Mouse (Mus musculus): ENCODE measurements around the gene Dph2. TPM values are rescaled to one million over a fixed set of nuclear protein-coding genes. Genes with fewer than 3 reads are reported as not detected.

The Dph2 gene
- total RNA-seq, 2 experiments from 2014 or later, result 10.1 to 12.1 TPM

DNA sequence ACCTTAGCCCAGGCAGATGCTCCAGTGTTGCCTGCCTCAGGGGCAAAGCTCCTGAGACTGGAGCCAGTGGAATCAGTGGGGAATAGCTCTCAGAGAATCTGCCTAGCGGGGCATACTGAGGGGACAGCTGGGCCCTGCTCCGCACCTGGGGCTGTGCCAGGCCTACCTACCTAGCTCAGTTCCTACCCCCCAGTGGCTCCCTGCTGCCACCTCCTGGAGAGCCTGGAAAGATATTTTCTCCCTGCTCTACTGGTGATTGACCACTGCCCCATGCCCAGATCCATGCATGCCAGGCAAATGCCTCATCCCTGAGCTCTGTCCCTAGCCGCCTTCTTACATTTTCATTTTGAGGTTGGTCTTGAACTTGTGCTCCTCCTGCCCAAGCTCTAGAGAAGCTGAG, 33.0 kb downstream of the Dph2 start:
- no peak overlapping the region for H3K4me3 ChIP-seq
- peak; percentile 65 to 82 for DNase-seq (ENCODE audit: low spot score in 2 of 2)
- peak; percentile 84 for TF ChIP-seq CTCF (conservative IDR thresholded peaks at IDR 0.05)
- peak overlapping the region; percentile 36; the same call in 1 of the 2 replicates for H3K27ac ChIP-seq

DNA sequence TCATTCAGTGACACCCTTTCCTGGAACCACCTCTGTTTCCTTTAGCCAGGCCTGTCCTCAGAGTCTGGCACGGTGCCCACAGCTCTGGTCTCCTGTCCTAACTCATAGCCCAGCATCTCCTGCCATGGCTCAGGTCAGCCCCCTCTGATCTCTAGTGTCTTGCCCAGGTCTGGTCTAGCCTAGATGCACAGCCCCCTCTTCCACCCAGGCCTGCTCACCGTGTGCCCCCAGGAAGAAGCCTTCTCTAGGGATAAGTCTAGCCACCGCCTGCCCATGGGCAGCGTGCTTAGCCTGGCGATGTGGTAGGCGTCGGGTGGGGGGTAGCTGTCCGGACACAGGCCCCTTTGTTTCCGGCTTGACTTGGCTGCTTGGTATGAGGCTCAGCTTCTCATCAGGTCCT, 36.7 kb downstream of the Dph2 start:
- Histone ChIP-seq H3K4me3 (no peak overlapping the region), H3K27ac (peak overlapping the region; percentile 75)
- no peak for TF ChIP-seq CTCF (conservative IDR thresholded peaks at IDR 0.05)
- peak; percentile 46 to 47 for DNase-seq (ENCODE audit: low spot score in 2 of 2)

DNA sequence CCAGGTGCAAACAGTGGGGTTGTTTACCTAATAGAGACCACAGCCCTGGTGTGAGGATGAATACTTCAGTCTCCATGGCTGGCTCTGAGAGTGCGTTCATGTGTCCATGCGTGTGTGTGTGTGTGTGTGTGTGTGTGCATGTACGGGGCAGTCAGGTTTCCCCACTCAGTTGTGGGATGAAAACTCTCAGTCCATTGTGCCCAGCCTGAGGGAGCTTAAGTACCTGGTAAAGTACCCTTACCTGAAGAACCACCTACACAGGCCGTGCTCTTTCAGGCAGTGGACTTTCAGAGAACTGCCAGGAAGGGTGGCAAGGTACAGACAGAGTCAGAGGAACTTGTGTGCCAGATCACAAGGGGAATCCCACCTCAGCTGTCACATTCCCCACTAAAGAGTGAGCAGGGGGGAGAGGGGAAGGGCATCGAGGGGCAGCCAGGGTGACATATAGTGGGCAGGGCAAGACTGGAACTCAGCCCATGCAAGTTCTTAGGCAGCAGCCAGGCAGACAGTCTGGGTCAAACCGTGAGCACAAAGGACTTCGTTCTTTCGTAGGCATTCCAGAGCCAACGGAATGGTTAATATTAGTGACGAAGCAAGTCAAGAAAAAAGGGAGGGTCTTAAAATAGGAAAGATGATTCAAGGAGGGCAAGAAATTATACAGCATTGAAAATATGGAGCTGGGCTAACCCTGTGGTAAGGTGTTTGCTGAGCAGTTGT, 39.5 kb downstream of the Dph2 start:
- no peak for TF ChIP-seq CTCF (conservative IDR thresholded peaks at IDR 0.05)
- no peak overlapping the region for H3K4me3 ChIP-seq
- peak overlapping the region; percentile 75; the same call in 1 of the 2 replicates for H3K27ac ChIP-seq
- no peak for DNase-seq (ENCODE audit: low spot score in 2 of 2)

DNA sequence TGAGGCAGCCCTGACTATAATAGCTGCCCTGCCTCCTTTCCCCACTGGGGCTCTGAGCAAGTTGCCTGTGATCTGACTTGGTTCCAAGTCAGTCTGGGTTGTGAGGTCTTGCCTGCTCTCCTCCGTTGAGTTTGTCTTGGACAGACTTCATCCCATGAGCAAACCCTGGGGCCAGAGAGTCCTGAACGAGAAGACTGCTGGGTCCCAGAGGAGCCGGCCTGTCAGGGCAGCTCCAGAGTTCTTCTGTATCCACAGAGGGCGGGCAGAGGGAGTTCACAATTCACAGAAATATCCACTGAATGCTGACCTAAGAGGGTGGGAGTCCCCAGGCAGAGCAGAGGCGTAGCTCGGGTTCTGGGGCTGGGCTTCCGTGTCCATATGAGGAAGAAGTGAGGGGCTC, 41.0 kb downstream of the Dph2 start:
- H3K27ac ChIP-seq, result peak overlapping the region; percentile 71

DNA sequence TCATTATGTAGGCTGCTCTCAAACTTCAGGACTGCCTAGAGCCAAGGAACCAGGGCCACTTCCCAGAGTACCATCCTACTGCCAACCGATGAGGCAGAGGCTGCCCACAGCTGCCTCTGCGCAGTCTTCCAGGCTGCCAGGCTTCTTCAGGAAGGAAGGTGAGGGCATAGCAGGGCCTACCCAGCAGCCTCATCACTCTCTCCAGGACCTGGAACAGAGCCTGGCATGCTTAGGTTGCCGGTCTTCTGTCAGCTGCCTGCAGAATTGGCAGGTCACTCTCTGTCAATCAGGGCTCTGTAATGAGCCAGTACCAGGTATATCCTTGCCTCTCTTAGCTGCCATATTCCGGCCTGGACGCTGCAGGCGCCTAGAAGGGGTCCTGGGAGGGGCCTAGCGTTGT, 41.7 kb downstream of the Dph2 start:
- TF ChIP-seq CTCF (conservative IDR thresholded peaks at IDR 0.05), result no peak
- Histone ChIP-seq H3K4me3 (peak overlapping the region; percentile 11; the same call in 1 of the 2 replicates), H3K27ac (peak overlapping the region; percentile 71)
- DNase-seq (ENCODE audit: low spot score in 2 of 2), result no peak

More for the DNA sequence above, 41.0 kb downstream of the Dph2 start:
- TF ChIP-seq CTCF (conservative IDR thresholded peaks at IDR 0.05), result peak; percentile 28
- DNase-seq (ENCODE audit: low spot score in 2 of 2), result no peak
- no peak overlapping the region; the same call in 1 of the 2 replicates for H3K4me3 ChIP-seq

DNA sequence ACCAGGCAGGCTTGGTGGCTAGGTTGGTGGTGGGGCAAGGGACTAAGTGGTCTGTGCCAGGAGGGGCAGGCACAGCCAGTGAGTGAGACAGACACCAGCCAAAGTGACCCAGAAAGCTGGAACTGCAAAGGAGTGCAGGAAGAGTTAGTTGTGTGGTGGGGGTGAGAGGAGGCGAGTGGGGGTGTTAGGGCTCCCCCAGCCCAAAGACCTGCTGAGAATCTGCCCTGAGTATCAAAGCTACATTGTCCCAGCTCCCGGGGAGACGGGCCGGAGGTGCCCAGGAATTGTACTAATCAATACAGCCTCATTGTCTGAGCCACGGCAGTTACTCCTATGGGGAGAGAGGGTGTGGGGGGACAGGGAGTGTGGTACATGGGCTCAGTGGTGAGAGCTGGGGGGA, 42.3 kb downstream of the Dph2 start:
- H3K4me3 ChIP-seq, result peak overlapping the region; percentile 11; the same call in 1 of the 2 replicates
- TF ChIP-seq CTCF (conservative IDR thresholded peaks at IDR 0.05), result no peak
- DNase-seq (ENCODE audit: low spot score in 2 of 2), result no peak
- peak overlapping the region; percentile 71; the same call in 1 of the 2 replicates for H3K27ac ChIP-seq

DNA sequence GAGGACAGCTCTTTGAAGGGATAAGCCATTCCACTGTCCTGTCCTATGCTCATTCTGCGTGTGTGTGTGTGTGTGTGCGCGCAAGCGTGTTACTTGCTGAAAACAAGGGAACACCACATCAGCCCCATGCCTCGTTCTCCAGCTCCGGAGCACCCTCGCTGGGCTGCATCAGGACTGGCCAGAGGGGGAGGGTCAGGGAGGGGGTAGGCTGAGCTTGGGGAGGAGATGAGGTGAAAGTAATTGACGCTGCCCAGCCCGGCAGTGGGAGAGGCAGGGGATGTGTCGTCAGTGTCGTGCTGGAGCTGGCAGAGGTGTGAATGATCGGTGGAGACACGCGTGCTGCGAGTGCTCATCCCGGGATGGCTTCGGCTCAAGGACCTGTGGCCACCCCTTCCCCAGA, 42.8 kb downstream of the Dph2 start:
- Histone ChIP-seq H3K27ac (peak overlapping the region; percentile 71; the same call in 1 of the 2 replicates), H3K4me3 (peak overlapping the region; percentile 11; the same call in 1 of the 2 replicates)
- DNase-seq (ENCODE audit: low spot score in 2 of 2), result no peak
- TF ChIP-seq CTCF (conservative IDR thresholded peaks at IDR 0.05), result no peak

- Histone ChIP-seq H3K4me3 (no peak overlapping the region), H3K27ac (0 out of 2 replicates have a peak overlapping the region, but pooled peaks have one; percentile 39)
- no peak for TF ChIP-seq CTCF (conservative IDR thresholded peaks at IDR 0.05)
- peak; percentile 59 to 62 for DNase-seq (ENCODE audit: low spot score in 2 of 2)
These were observed 44.8 kb downstream of the Dph2 start for GRCm38 (mm10) chr4:117847011-117847410.

GRCm38 (mm10) chr4:117846261-117846660, 45.6 kb downstream of the Dph2 start:
- no peak overlapping the region for H3K4me3 ChIP-seq
- DNase-seq (ENCODE audit: low spot score in 2 of 2), result no peak
- no peak overlapping the region for H3K27ac ChIP-seq
- no peak for TF ChIP-seq CTCF (conservative IDR thresholded peaks at IDR 0.05)

GRCm38 (mm10) chr4:117845316-117845715, 46.5 kb downstream of the Dph2 start:
- Histone ChIP-seq H3K4me3 (no peak overlapping the region), H3K27ac (no peak overlapping the region)
- no peak for DNase-seq (ENCODE audit: low spot score in 2 of 2)

GRCm38 (mm10) chr4:117844467-117844866, 47.4 kb downstream of the Dph2 start:
- no peak for DNase-seq (ENCODE audit: low spot score in 2 of 2)
- H3K27ac ChIP-seq, result no peak overlapping the region
- no peak for TF ChIP-seq CTCF (conservative IDR thresholded peaks at IDR 0.05)
- H3K4me3 ChIP-seq, result no peak overlapping the region

More at GRCm38 (mm10) chr4:117845316-117845715, 46.5 kb downstream of the Dph2 start:
- no peak for TF ChIP-seq CTCF (conservative IDR thresholded peaks at IDR 0.05)

DNA sequence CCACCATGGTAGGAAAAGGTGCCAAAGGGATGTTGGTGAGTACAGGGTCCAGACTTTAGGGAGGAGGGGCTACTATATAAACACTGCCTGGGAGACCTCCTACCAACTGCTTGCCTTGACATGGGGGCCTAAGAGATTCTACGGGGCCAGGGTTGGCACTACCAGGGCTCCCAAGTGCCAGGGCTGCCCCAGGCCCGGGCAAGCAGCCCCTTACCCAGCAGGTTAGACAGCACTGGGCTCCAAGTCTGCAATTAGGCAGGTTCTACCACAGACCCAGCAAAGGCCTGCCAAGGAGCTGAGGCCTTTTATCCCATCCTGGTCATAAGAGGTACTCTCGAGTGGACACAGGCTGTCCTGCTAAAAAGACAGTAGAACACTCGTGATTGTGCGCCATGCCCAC, 48.7 kb downstream of the Dph2 start:
- no peak for DNase-seq (ENCODE audit: low spot score in 2 of 2)
- H3K27ac ChIP-seq, result no peak overlapping the region
- TF ChIP-seq CTCF (conservative IDR thresholded peaks at IDR 0.05), result no peak
- H3K4me3 ChIP-seq, result no peak overlapping the region

- no peak for DNase-seq (ENCODE audit: low spot score in 2 of 2)
These were observed 50.3 kb downstream of the Dph2 start for GRCm38 (mm10) chr4:117841566-117841965.

GRCm38 (mm10) chr4:117840821-117841220, 51.0 kb downstream of the Dph2 start:
- no peak overlapping the region for H3K4me3 ChIP-seq
- DNase-seq (ENCODE audit: low spot score in 2 of 2), result no peak
- no peak for TF ChIP-seq CTCF (conservative IDR thresholded peaks at IDR 0.05)
- no peak overlapping the region for H3K27ac ChIP-seq

More at GRCm38 (mm10) chr4:117841566-117841965, 50.3 kb downstream of the Dph2 start:
- no peak for TF ChIP-seq CTCF (conservative IDR thresholded peaks at IDR 0.05)
- H3K4me3 ChIP-seq, result no peak overlapping the region
- no peak overlapping the region for H3K27ac ChIP-seq

Measured in layer of hippocampus, adult 2 months (tissue).